Mouse (Mus musculus): ENCODE data around the gene Sh2d1b1. TPM values are rescaled to one million over a fixed set of nuclear protein-coding genes. Genes with fewer than 3 reads are reported as not detected.

Sh2d1b1 gene
- polyA plus RNA-seq, 1 experiment from 2014 or later = not detected

- Histone ChIP-seq H3K4me2 (no peak overlapping the region), H3K9ac (no peak overlapping the region), H3K4me3 (no peak overlapping the region), H3K4me1 (no peaks in the 10 kb centered on the region), H3K36me3 (peaks cover 29% of the 10 kb centered on the region), H3K27me3 (replicated peaks) (no peaks in the 10 kb centered on the region), H3K27ac (replicated peaks) (no peak overlapping the region), H3K9me3 (no peaks in the 10 kb centered on the region)
- no peak for ATAC-seq (ENCODE audit: extremely low read depth, insufficient number of reproducible peaks, low FRiP score, low TSS enrichment)
- 77% methylated on average over 4 of the region's 4 CpGs for WGBS
Measured at GRCm38 (mm10) chr1:170325277-170325676, 48.2 kb downstream of the Sh2d1b1 start.

DNA sequence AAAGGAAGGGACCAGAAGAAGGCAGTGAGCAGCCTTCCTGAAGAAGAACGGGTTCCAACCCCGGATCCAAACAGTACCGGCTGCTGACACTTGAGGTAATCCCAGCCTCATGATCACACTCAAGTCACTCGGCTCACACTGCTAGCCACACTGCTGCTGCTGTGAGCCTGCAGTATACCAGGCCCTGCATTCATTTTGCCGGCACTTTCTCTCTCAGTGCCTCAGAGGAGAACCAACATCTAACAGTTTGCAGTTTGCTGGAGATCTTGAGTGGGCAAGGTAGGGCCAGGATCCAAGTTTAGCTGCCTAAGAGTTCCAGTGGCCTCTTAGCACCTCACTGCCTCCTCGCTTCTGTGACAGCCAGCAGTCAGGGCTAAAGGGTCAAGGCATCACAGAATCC is 54.8 kb downstream of the Sh2d1b1 start:
- Histone ChIP-seq H3K9ac (0 out of 2 replicates have a peak overlapping the region, but pooled peaks have one; percentile 1), H3K36me3 (peaks cover 33% of the 10 kb centered on the region), H3K4me2 (no peak overlapping the region), H3K4me1 (peaks cover 20% of the 10 kb centered on the region), H3K27me3 (replicated peaks) (no peaks in the 10 kb centered on the region), H3K27ac (replicated peaks) (0 out of 2 replicates have a peak overlapping the region, but pooled peaks have one; percentile 33), H3K9me3 (no peaks in the 10 kb centered on the region), H3K4me3 (no peak overlapping the region)
- WGBS = 41% methylated on average over 6 of the region's 6 CpGs
- no peak for ATAC-seq (ENCODE audit: extremely low read depth, insufficient number of reproducible peaks, low FRiP score, low TSS enrichment)

DNA sequence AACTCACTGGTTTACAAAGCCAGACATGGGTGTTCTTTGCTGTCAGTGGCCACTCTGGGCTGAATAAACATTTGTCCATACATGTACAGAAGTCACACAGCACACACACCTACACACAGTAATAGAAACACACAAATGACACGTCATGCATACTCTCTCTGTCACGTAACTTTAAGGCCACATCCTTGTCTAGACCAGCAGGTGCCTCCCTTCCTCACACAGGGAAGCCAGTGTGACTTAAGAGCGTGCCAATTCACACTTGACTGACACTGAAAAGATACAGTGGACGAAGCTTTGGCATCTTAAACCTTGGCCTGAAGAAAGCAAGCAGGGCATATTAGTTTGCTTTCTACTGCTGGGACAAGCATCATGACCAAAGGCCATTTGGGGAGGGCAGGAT is 55.7 kb downstream of the Sh2d1b1 start:
- H3K27me3 ChIP-seq (replicated peaks) = no peaks in the 10 kb centered on the region
- ATAC-seq (ENCODE audit: extremely low read depth, insufficient number of reproducible peaks, low FRiP score, low TSS enrichment) = no peak
- peaks cover 20% of the 10 kb centered on the region for H3K4me1 ChIP-seq
- peaks cover 29% of the 10 kb centered on the region for H3K36me3 ChIP-seq
- no peak overlapping the region for H3K4me3 ChIP-seq
- H3K9me3 ChIP-seq = no peaks in the 10 kb centered on the region
- 66% methylated on average over 4 of the region's 4 CpGs for WGBS
- no peak overlapping the region for H3K27ac ChIP-seq (replicated peaks)
- H3K9ac ChIP-seq = no peak overlapping the region
- H3K4me2 ChIP-seq = no peak overlapping the region

Other genes with a start within 250 kb of the Sh2d1b1 start
- gene Ddr2, start 166.6 kb upstream of the Sh2d1b1 start, polyA plus RNA-seq (2015; fragmentation: Nextera tagmentation; extraction: Ambion mirVana) = 9.1 and 11.2 TPM in 2 replicates
- gene Uap1, start 102.4 kb upstream of the Sh2d1b1 start, polyA plus RNA-seq (2015; fragmentation: Nextera tagmentation; extraction: Ambion mirVana) = 42.4 and 46.1 TPM in 2 replicates
- gene Uhmk1, start 61.9 kb upstream of the Sh2d1b1 start, polyA plus RNA-seq (2015; fragmentation: Nextera tagmentation; extraction: Ambion mirVana) = 5.1 and 5.2 TPM in 2 replicates
- not detected in 2 replicates for gene Sh2d1b2, start 44.6 kb upstream of the Sh2d1b1 start, polyA plus RNA-seq (2015; fragmentation: Nextera tagmentation; extraction: Ambion mirVana)
- 4.8 and 5.6 TPM in 2 replicates for gene Gm7694, start 29.0 kb downstream of the Sh2d1b1 start, polyA plus RNA-seq (2015; fragmentation: Nextera tagmentation; extraction: Ambion mirVana)
- 1.1 and 1.7 TPM in 2 replicates for gene Spata46, start 31.5 kb downstream of the Sh2d1b1 start, polyA plus RNA-seq (2015; fragmentation: Nextera tagmentation; extraction: Ambion mirVana)

Measured in heart, embryonic 13.5 days (tissue).